Mouse (Mus musculus): ENCODE results near the gene Ifit2. TPM values are rescaled to one million over a fixed set of nuclear protein-coding genes. Genes with fewer than 3 reads are reported as not detected.
A peak's percentile ranks its signal among the peaks of the same experiment; 100 is the strongest.

Ifit2 gene
- polyA plus RNA-seq, 1 experiment, result 4.0 TPM

- Histone ChIP-seq H3K36me3 (ENCODE audit: control insufficient read depth, insufficient read depth, low read length) (no peaks in the 10 kb centered on the region), H3K4me1 (ENCODE audit: control insufficient read depth, insufficient read depth, low read length) (no peaks in the 10 kb centered on the region), H3K4me3 (ENCODE audit: insufficient read depth, low read depth, low read length) (no peak overlapping the region), H3K27me3 (replicated peaks; ENCODE audit: control insufficient read depth, insufficient read depth, low read length) (no peaks in the 10 kb centered on the region), H3K27ac (ENCODE audit: insufficient read depth, low read depth, low read length) (no peak overlapping the region)
- no peak for TF ChIP-seq POLR2A (IDR thresholded peaks at IDR 0.05; ENCODE audit: low read depth, low read length)
- no peak for TF ChIP-seq CTCF (conservative IDR thresholded peaks at IDR 0.05; ENCODE audit: insufficient read depth, insufficient read length, low read depth, low read length)
- WGBS, result 96% methylated on average over 4 of the region's 4 CpGs
- no peak for DNase-seq
Measured at GRCm38 (mm10) chr19:34546211-34546610, 4.3 kb upstream of the Ifit2 start.

GRCm38 (mm10) chr19:34547976-34548375 is 2.5 kb upstream of the Ifit2 start:
- no peak overlapping the region for H3K27ac ChIP-seq (ENCODE audit: insufficient read depth, low read depth, low read length)
- 19% methylated on average over 7 of the region's 7 CpGs for WGBS
- H3K27me3 ChIP-seq (replicated peaks; ENCODE audit: control insufficient read depth, insufficient read depth, low read length), result no peaks in the 10 kb centered on the region
- H3K36me3 ChIP-seq (ENCODE audit: control insufficient read depth, insufficient read depth, low read length), result no peaks in the 10 kb centered on the region
- H3K4me1 ChIP-seq (ENCODE audit: control insufficient read depth, insufficient read depth, low read length), result peaks cover 6% of the 10 kb centered on the region; the same call in 1 of the 2 replicates
- no peak overlapping the region for H3K4me3 ChIP-seq (ENCODE audit: insufficient read depth, low read depth, low read length)
- TF ChIP-seq POLR2A (IDR thresholded peaks at IDR 0.05; ENCODE audit: low read depth, low read length) (no peak), CTCF (conservative IDR thresholded peaks at IDR 0.05; ENCODE audit: insufficient read depth, insufficient read length, low read depth, low read length) (peak; percentile 89)
- DNase-seq, result peak; percentile 88

DNA sequence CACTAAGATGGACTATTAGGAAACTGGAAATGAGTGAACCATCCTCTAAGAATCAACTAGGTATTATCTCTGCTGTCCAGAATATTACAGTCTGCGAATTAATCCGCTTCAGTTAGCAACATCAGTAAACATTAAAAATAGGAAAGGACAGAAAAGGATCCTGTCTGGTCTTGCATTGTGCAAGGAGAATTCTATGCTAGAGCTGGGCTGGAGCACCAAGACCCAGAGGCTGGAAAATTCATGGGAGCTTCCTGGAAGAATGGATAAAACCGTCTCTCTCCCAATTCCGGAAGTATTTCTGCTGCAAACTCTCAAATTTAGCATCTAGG is 325 bp upstream of the Ifit2 start:
- Histone ChIP-seq H3K4me3 (ENCODE audit: insufficient read depth, low read depth, low read length) (no peak overlapping the region), H3K27me3 (replicated peaks; ENCODE audit: control insufficient read depth, insufficient read depth, low read length) (no peaks in the 10 kb centered on the region), H3K36me3 (ENCODE audit: control insufficient read depth, insufficient read depth, low read length) (no peaks in the 10 kb centered on the region; the same call in 1 of the 2 replicates), H3K4me1 (ENCODE audit: control insufficient read depth, insufficient read depth, low read length) (peaks cover 6% of the 10 kb centered on the region; the same call in 1 of the 2 replicates), H3K27ac (ENCODE audit: insufficient read depth, low read depth, low read length) (peak overlapping the region; percentile 63; the same call in 1 of the 2 replicates)
- 28% methylated on average over 4 of the region's 4 CpGs for WGBS
- TF ChIP-seq POLR2A (IDR thresholded peaks at IDR 0.05; ENCODE audit: low read depth, low read length) (no peak), CTCF (conservative IDR thresholded peaks at IDR 0.05; ENCODE audit: insufficient read depth, insufficient read length, low read depth, low read length) (no peak)
- DNase-seq, result no peak

DNA sequence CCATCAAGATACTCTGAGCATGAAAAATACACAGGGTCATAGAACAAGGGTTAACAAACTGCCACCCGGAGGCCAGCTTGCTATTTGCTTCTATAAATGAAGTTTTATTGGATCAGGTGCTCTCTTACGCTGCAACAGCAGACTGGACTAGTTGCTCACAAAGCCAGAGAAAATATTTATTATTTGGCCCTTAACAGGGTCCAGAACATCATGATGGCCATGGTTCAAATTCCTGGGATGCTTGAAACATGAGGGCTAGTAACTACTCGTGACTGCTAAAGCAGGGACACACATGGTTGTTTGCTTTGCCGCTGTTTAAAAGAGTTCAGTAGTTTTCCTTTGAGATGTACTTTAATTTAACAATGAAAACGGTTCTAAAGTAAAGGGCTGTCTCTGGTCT is 1.5 kb downstream of the Ifit2 start:
- H3K36me3 ChIP-seq (ENCODE audit: control insufficient read depth, insufficient read depth, low read length), result no peaks in the 10 kb centered on the region; the same call in 1 of the 2 replicates
- peak overlapping the region; percentile 15; the same call in 1 of the 2 replicates for H3K4me3 ChIP-seq (ENCODE audit: insufficient read depth, low read depth, low read length)
- WGBS, result 9% methylated on average over 5 of the region's 5 CpGs
- TF ChIP-seq POLR2A (IDR thresholded peaks at IDR 0.05; ENCODE audit: low read depth, low read length) (no peak), CTCF (conservative IDR thresholded peaks at IDR 0.05; ENCODE audit: insufficient read depth, insufficient read length, low read depth, low read length) (no peak)
- peak overlapping the region; percentile 95 for H3K27ac ChIP-seq (ENCODE audit: insufficient read depth, low read depth, low read length)
- DNase-seq, result peak; percentile 84
- peaks cover 6% of the 10 kb centered on the region; the same call in 1 of the 2 replicates for H3K4me1 ChIP-seq (ENCODE audit: control insufficient read depth, insufficient read depth, low read length)
- H3K27me3 ChIP-seq (replicated peaks; ENCODE audit: control insufficient read depth, insufficient read depth, low read length), result no peaks in the 10 kb centered on the region

GRCm38 (mm10) chr19:34553021-34553420 is 2.5 kb downstream of the Ifit2 start:
- TF ChIP-seq POLR2A (IDR thresholded peaks at IDR 0.05; ENCODE audit: low read depth, low read length) (no peak), CTCF (conservative IDR thresholded peaks at IDR 0.05; ENCODE audit: insufficient read depth, insufficient read length, low read depth, low read length) (no peak)
- Histone ChIP-seq H3K4me1 (ENCODE audit: control insufficient read depth, insufficient read depth, low read length) (peaks cover 6% of the 10 kb centered on the region; the same call in 1 of the 2 replicates), H3K27me3 (replicated peaks; ENCODE audit: control insufficient read depth, insufficient read depth, low read length) (no peaks in the 10 kb centered on the region), H3K36me3 (ENCODE audit: control insufficient read depth, insufficient read depth, low read length) (no peaks in the 10 kb centered on the region; the same call in 1 of the 2 replicates), H3K4me3 (ENCODE audit: insufficient read depth, low read depth, low read length) (peak overlapping the region; percentile 26; the same call in 1 of the 2 replicates), H3K27ac (ENCODE audit: insufficient read depth, low read depth, low read length) (peak overlapping the region; percentile 95)
- 28% methylated on average over 6 of the region's 6 CpGs for WGBS
- DNase-seq, result peak; percentile 51

DNA sequence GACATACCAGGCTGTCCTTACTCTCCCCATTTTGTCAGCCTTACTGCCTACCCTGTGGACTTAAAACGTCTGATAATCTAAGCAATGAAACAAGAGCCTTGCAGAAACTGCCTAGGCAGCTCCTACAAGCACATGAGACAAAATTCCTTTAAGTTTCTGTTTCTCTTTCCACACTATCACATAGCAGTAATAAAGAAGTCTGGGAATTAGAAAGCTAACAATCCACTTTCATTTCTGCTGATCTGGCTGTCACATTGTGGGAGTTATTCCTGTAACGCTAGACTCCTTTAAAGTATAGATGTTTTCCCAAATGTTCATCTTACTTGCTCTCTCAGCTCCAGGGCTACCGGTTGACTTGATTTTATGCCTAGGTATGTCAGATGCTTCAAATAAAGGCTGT is 3.0 kb downstream of the Ifit2 start:
- Histone ChIP-seq H3K4me3 (ENCODE audit: insufficient read depth, low read depth, low read length) (peak overlapping the region; percentile 26; the same call in 1 of the 2 replicates), H3K36me3 (ENCODE audit: control insufficient read depth, insufficient read depth, low read length) (no peaks in the 10 kb centered on the region; the same call in 1 of the 2 replicates), H3K27ac (ENCODE audit: insufficient read depth, low read depth, low read length) (peak overlapping the region; percentile 95), H3K27me3 (replicated peaks; ENCODE audit: control insufficient read depth, insufficient read depth, low read length) (no peaks in the 10 kb centered on the region), H3K4me1 (ENCODE audit: control insufficient read depth, insufficient read depth, low read length) (peaks cover 6% of the 10 kb centered on the region; the same call in 1 of the 2 replicates)
- 34% methylated on average over 3 of the region's 3 CpGs for WGBS
- TF ChIP-seq POLR2A (IDR thresholded peaks at IDR 0.05; ENCODE audit: low read depth, low read length) (no peak), CTCF (conservative IDR thresholded peaks at IDR 0.05; ENCODE audit: insufficient read depth, insufficient read length, low read depth, low read length) (no peak)
- peak; percentile 30 for DNase-seq

DNA sequence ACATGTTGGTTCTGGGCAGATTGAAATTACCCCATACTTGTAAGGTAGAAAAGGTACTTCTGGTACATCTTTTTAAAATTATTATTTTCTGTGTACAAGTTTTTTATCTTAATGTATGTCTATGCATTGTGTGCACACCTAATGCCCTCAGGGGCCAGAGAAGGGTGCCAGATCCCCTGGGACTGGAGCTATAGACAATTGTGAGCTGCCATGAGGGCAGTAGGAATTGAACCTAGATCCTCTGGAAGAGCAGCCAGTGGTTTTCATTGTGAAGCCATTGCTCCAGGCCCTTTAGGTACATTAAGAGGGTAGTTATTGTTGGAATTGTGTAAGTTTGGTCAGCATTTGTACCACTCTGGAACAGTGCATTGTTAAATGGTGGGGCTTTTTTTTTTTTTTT is 3.6 kb downstream of the Ifit2 start:
- no peak for DNase-seq
- Histone ChIP-seq H3K27me3 (replicated peaks; ENCODE audit: control insufficient read depth, insufficient read depth, low read length) (no peaks in the 10 kb centered on the region), H3K4me1 (ENCODE audit: control insufficient read depth, insufficient read depth, low read length) (peaks cover 6% of the 10 kb centered on the region; the same call in 1 of the 2 replicates), H3K4me3 (ENCODE audit: insufficient read depth, low read depth, low read length) (no peak overlapping the region), H3K27ac (ENCODE audit: insufficient read depth, low read depth, low read length) (peak overlapping the region; percentile 66; the same call in 1 of the 2 replicates), H3K36me3 (ENCODE audit: control insufficient read depth, insufficient read depth, low read length) (no peaks in the 10 kb centered on the region; the same call in 1 of the 2 replicates)
- no peak for TF ChIP-seq POLR2A (IDR thresholded peaks at IDR 0.05; ENCODE audit: low read depth, low read length)
- no peak for TF ChIP-seq CTCF (conservative IDR thresholded peaks at IDR 0.05; ENCODE audit: insufficient read depth, insufficient read length, low read depth, low read length)
